Mouse (Mus musculus) G1E (cell line): ENCODE measurements around the gene Tyro3. TPM values are rescaled to one million over a fixed set of nuclear protein-coding genes. Genes with fewer than 3 reads are reported as not detected.

Experiments used
- ATAC-seq: 2 replicates; pipeline ENCODE4 v1.8.0; 2016; ENCODE audit warnings: mild to moderate bottlenecking; ENCODE audit not compliant: insufficient number of reproducible peaks, poor library complexity, low FRiP score, severe bottlenecking; ENCODE audit errors: extremely low read depth
- DNase-seq: peaks from one replicate; pipeline ENCODE4 v3.0.0; 2012; ENCODE audit warnings: low spot score
- H3K27me3 ChIP-seq: 2 replicates; pipeline ENCODE4 v1.6.1; 2012; ENCODE audit warnings: mild to moderate bottlenecking, low read length, inconsistent platforms; ENCODE audit not compliant: insufficient read depth
- H3K36me3 ChIP-seq: replicated peaks from 2 replicates; pipeline ENCODE3; 2012; ENCODE audit warnings: mild to moderate bottlenecking, inconsistent platforms
- H3K4me1 ChIP-seq: 2 replicates; pipeline ENCODE4 v1.6.1; 2012; ENCODE audit warnings: low read depth, low read length, inconsistent platforms, mixed read lengths; ENCODE audit not compliant: insufficient read depth
- H3K4me3 ChIP-seq: 2 replicates; pipeline ENCODE4 v1.5.1; 2012; ENCODE audit warnings: low read depth, mild to moderate bottlenecking, inconsistent platforms, low read length, moderate library complexity, mixed read lengths
- H3K9me3 ChIP-seq: replicated peaks from 2 replicates; pipeline ENCODE4 v1.6.1; 2012; ENCODE audit warnings: inconsistent platforms
- CTCF ChIP-seq: IDR thresholded peaks from 2 replicates; pipeline ENCODE4 v1.5.1; 2012; ENCODE audit warnings: low read depth, low read length, inconsistent platforms, mixed read lengths
- GATA1 ChIP-seq: IDR thresholded peaks from 2 replicates; pipeline ENCODE4 v1.6.1; 2012; ENCODE audit warnings: borderline replicate concordance, low read length, inconsistent platforms, mixed read lengths
- GATA2 ChIP-seq: IDR thresholded peaks from 2 replicates; pipeline ENCODE4 v1.6.1; 2012; ENCODE audit warnings: low read depth, low read length, inconsistent platforms, borderline replicate concordance
- POLR2AphosphoS5 ChIP-seq: IDR thresholded peaks from 2 replicates; pipeline ENCODE4 v1.6.1; 2012; ENCODE audit warnings: low read depth, low read length, inconsistent platforms; ENCODE audit not compliant: insufficient replicate concordance
- TAL1 ChIP-seq: conservative IDR thresholded peaks from 2 replicates; pipeline ENCODE4 v1.6.1; 2012; ENCODE audit warnings: low read depth, low read length, inconsistent platforms, mixed read lengths
- polyA plus RNA-seq: library from polyadenylated mRNA; stranded (reverse); fragments of >175 nt; gene quantifications from 2 replicates; pipeline ENCODE4 v1.2.3, GENCODE M21; 2012
- total RNA-seq, 2 experiments: library from RNA; stranded (forward) in 1 of 2; stranded (reverse) in 1 of 2; fragments of 200-1000 nt in 1 of 2; fragments of >200 nt in 1 of 2; fragmentation: Nextera tagmentation in 1 of 2; gene quantifications; 2 replicates each; pipeline ENCODE4 v1.2.3; 2014 to 2017

The Tyro3 gene
- total and polyA plus RNA-seq, 3 experiments = 0.42 to 1.1 TPM; not detected in 1

DNA sequence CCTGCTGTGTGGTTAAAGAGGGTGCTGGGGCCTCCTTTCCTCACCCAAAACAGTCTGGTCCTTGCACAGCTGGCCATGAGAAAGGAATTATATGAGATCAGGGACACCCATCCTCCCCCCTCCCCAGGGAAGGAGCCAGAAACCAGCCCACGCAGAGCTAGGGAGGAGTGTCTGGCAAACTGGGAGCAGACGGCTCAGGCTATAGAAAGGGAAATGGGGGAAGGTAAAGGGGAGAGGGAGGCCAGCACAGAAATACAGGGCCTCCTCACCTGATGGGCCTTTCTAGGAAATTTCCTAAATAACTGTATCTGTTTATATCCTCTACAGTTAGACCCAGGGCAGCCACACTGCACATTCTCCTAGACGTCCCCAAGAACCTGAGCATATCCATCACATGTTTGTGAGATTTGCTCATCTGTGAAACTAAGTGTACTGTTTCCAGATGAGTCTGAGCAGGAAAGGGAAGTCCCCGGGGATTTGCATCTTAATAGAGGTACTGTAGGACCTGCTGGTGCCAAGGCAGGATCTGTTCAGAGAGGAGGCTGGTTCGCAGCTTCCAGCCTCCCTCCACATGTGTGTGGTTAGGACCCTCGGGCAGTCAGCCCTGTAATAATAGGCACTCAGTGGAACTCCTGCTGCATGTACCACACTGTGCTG lies 6.2 kb downstream of the Tyro3 start:
- TF ChIP-seq TAL1 (no peak), CTCF (no peak), GATA1 (no peak), GATA2 (no peak), POLR2AphosphoS5 (no peak)
- no peak for DNase-seq
- Histone ChIP-seq H3K4me3 (no peak overlapping the region), H3K36me3 (no peaks in the 10 kb centered on the region), H3K4me1 (peaks cover 23% of the 10 kb centered on the region), H3K27me3 (peaks cover 83% of the 10 kb centered on the region), H3K9me3 (no peaks in the 10 kb centered on the region)
- no peak for ATAC-seq

- no peak for ATAC-seq
- peaks cover 18% of the 10 kb centered on the region for H3K4me1 ChIP-seq
- TF ChIP-seq GATA2 = no peak
- TF ChIP-seq TAL1 = no peak
- TF ChIP-seq POLR2AphosphoS5 = no peak
- TF ChIP-seq GATA1 = no peak
- no peak for TF ChIP-seq CTCF
- H3K27me3 ChIP-seq = peaks cover 82% of the 10 kb centered on the region
- no peaks in the 10 kb centered on the region for H3K36me3 ChIP-seq
- no peaks in the 10 kb centered on the region for H3K9me3 ChIP-seq
- H3K4me3 ChIP-seq = no peak overlapping the region
- no peak for DNase-seq
Measured at GRCm38 (mm10) chr2:119804275-119804628, 6.7 kb downstream of the Tyro3 start.

DNA sequence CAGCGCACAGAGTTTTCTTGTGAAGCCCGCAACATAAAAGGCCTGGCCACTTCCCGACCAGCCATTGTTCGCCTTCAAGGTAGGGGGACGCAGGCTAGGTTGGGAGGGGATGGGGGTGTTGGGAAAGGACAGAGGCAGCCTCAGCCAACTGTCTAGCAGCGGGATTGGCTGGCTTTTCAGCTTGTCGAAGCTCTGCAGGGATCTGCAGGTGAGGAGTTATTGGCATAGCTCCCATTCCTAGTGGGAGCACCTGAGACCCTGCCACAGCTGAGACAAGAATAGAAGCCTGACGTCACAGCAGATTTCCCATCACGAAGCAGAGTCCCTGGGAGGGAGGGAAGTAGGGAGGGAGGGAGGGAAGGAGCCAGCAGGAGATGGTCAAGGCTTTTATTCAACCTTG lies 7.2 kb downstream of the Tyro3 start:
- H3K27me3 ChIP-seq = peaks cover 83% of the 10 kb centered on the region
- peaks cover 15% of the 10 kb centered on the region for H3K4me1 ChIP-seq
- H3K9me3 ChIP-seq = no peaks in the 10 kb centered on the region
- H3K4me3 ChIP-seq = no peak overlapping the region
- DNase-seq (no peak), ATAC-seq (no peak)
- H3K36me3 ChIP-seq = no peaks in the 10 kb centered on the region
- TF ChIP-seq POLR2AphosphoS5 (no peak), GATA1 (no peak), CTCF (no peak), TAL1 (no peak), GATA2 (no peak)

- TF ChIP-seq GATA2 (no peak), GATA1 (no peak), TAL1 (no peak), POLR2AphosphoS5 (no peak), CTCF (no peak)
- Histone ChIP-seq H3K9me3 (no peaks in the 10 kb centered on the region), H3K4me1 (peaks cover 7% of the 10 kb centered on the region), H3K36me3 (no peaks in the 10 kb centered on the region), H3K27me3 (peaks cover 83% of the 10 kb centered on the region), H3K4me3 (no peak overlapping the region)
- no peak for ATAC-seq
- no peak for DNase-seq
Measured at GRCm38 (mm10) chr2:119805536-119805935, 8.0 kb downstream of the Tyro3 start.

DNA sequence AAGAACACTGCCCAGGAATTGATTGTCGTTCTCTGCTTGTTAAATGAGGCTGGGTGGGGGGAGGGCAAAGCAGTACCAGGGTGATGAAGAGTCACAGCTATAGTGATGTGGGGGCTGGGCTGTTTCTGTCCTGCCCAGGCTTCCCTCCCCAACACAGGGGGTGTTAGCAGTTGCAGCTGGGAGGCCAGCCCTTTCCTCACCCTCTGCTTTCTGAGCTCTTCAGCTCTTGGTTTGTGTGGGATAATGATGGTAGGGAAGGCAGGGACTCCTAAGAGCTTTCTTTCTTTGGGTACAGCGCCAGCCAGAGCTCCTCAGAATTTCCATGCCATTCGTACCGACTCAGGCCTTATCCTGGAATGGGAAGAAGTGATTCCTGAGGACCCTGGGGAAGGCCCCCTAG lies 10.9 kb downstream of the Tyro3 start:
- no peak for DNase-seq
- TF ChIP-seq TAL1 (no peak), POLR2AphosphoS5 (no peak), GATA1 (no peak), CTCF (no peak), GATA2 (no peak)
- ATAC-seq = no peak
- Histone ChIP-seq H3K4me3 (no peak overlapping the region), H3K27me3 (peaks cover 85% of the 10 kb centered on the region), H3K4me1 (no peaks in the 10 kb centered on the region), H3K36me3 (no peaks in the 10 kb centered on the region), H3K9me3 (no peaks in the 10 kb centered on the region)

GRCm38 (mm10) chr2:119808881-119809280 lies 11.3 kb downstream of the Tyro3 start:
- Histone ChIP-seq H3K9me3 (no peaks in the 10 kb centered on the region), H3K4me3 (no peak overlapping the region), H3K36me3 (no peaks in the 10 kb centered on the region), H3K27me3 (peaks cover 85% of the 10 kb centered on the region), H3K4me1 (no peaks in the 10 kb centered on the region)
- DNase-seq (no peak), ATAC-seq (no peak)
- no peak for TF ChIP-seq TAL1
- TF ChIP-seq GATA1 = no peak
- TF ChIP-seq POLR2AphosphoS5 = no peak
- no peak for TF ChIP-seq CTCF
- TF ChIP-seq GATA2 = no peak

DNA sequence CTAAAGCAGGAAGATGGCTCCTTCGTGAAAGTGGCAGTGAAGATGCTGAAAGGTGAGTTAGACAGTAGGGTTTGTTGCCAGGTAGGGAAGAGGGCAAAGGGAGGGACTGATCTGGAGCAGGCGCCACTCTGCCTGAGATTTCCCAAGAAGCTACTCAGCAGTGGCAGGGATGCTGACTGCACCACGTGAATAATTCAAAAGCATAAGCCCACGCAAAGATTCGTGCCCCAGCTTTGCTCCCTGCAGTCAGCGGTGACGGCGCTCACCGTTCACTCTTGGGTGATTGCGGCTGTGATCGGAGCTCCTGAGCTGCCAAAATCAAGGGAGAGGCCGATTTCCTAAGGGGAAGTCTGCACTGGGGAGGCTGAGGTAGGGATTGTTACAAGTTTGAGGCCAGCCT lies 13.4 kb downstream of the Tyro3 start:
- no peak for DNase-seq
- Histone ChIP-seq H3K4me1 (no peaks in the 10 kb centered on the region), H3K27me3 (peaks cover 82% of the 10 kb centered on the region), H3K4me3 (no peak overlapping the region), H3K36me3 (no peaks in the 10 kb centered on the region), H3K9me3 (no peaks in the 10 kb centered on the region)
- TF ChIP-seq TAL1 = no peak
- no peak for TF ChIP-seq GATA2
- TF ChIP-seq GATA1 = no peak
- no peak for TF ChIP-seq POLR2AphosphoS5
- no peak for TF ChIP-seq CTCF
- ATAC-seq = no peak
